Mouse (Mus musculus): Measurements from ENCODE around the gene B4galt4.
"Not testable (repeated sequence)": the region's sequence is repeated elsewhere in the genome, so short reads cannot be mapped to it uniquely, and the experiment has no call there.

Gene B4galt4

GRCm38 (mm10) chr16:38769529-38769928 is 27.5 kb downstream of the B4galt4 start:
- DNase-seq (ENCODE audit: low spot score in 2 of 2) = no peak

- DNase-seq (ENCODE audit: low spot score in 2 of 2) = no peak
Observed at GRCm38 (mm10) chr16:38771145-38771544, 29.1 kb downstream of the B4galt4 start.

DNA sequence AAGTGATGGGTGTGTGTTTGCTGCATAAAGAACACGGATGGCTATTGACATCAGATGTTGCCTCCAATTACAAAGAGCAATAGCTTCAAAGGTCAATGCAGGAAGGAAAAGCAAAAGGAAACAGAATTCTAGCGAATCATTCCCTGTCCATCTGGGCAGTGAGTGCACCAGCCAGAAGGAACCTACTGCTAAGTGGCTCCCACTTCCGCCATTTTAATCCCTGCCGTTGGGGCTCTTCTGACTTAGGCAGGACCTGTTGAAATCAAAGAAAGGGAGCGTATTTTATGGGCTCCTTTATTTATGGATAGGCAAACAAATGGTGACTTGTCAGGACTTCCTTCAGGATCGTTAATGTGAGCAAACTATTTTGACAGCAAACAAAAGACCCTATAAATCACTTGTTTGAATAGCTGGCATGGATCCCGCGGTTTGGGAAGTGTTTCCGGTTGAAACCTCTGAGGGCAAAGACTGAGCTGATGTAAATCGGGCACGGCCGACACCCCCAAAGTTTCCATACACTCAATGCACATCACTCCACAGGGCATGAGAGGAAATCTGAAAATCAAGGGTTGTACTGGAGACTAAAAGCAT is 30.9 kb downstream of the B4galt4 start:
- DNase-seq (ENCODE audit: low spot score in 2 of 2) = no peak

- no peak for DNase-seq (ENCODE audit: low spot score in 2 of 2)
Observed at GRCm38 (mm10) chr16:38774964-38775746, 33.1 kb downstream of the B4galt4 start.

DNA sequence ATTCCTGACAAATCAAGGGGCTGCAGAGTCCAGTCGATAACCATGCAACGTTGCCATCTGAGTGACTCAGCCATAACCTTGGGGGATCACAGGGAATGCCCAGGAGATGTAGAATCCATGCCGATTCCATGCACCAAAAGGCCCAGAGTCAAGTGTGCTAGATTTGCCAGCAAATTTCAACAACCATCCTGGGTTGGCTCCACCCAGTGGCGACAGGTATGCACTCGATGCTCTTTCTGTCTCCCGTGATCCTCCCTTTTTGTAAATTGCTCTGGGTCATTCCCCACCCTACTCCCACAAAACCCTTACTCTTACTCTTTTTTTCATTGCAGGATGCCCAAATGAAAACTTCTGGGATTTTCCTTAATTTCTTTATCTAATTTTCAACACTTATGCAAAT is 34.3 kb downstream of the B4galt4 start:
- no peak for DNase-seq (ENCODE audit: low spot score in 2 of 2)

GRCm38 (mm10) chr16:38780960-38781572 is 39.0 kb downstream of the B4galt4 start:
- DNase-seq (ENCODE audit: low spot score in 2 of 2) = no peak

DNA sequence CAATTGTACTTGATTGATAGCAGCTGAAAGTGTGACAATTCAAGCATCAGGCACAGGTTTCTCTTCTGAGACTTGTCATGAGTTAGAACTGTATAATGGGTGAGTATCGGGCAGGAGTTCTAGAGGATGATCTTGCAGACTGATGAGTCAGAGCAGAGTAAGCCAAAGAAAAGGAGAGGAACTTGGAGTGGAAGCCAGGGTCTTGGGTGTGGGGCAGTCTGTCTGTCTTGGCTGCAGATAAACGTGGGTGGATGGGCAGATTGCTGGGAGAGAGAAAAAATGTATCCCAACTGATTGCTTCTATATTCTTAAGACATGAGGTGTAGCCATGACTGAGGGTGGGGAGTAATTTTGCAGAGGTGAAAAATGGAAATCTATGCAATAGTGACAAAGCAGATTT is 39.9 kb downstream of the B4galt4 start:
- no peak for DNase-seq (ENCODE audit: low spot score in 2 of 2)

- no peak for DNase-seq (ENCODE audit: low spot score in 2 of 2)
Observed at GRCm38 (mm10) chr16:38782524-38783067, 40.5 kb downstream of the B4galt4 start.

DNA sequence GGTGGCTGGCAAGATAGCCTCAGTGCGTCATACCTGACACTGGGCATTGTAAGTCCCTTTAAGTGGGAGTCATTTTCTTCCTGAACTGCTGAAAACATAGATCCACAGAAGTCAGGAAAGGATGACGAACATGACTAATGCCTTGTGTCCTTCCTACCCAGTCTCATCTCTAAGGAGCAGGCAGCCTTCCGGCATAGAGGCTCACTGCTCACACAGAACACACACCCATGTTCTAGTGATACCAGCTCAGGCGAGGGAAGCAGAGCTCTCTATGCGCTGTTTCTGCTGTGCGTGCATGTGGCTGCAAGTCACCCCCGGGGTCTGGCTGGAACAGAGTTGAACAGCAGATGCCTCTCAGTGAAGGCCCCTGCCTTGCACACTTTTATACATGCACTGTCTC is 43.2 kb downstream of the B4galt4 start:
- no peak for DNase-seq (ENCODE audit: low spot score in 2 of 2)

DNA sequence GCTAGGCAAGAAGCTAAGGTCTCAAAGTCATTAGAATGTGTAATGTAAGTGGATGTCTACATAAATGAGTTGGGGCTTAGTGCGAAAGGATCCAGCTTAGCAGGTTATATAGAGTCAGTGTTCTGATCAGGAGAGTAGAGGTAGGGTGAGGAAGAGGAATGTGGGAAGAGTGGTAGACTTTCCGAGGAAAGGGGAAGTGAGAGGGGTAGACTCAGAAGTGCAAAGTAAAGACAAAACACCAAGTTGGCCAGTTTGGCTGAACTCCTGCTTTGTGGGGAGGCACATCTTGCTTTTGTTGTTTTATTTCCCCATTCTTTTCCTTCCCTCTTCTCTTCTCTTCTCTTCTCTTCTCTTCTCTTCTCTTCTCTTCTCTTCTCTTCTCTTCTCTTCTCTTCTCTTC is 47.0 kb downstream of the B4galt4 start:
- DNase-seq (ENCODE audit: low spot score in 2 of 2) = no peak

DNA sequence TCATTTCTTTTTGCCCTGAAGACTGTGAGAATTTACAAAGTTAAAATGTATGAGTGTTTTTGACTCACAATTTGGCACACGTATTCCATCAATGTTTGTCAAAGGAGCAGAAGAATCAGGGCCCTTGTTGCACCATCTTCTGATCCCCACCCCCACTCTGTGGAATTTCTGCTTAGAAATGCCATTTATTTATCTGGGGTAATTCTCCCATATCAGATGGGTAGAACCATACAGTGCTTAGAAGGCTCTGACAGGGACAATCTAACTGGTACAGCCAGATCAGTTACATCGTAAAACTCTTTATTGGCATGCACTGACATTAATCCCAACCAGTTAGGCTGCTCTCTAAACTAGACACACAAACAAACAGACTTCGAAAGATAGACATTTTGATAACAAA is 47.9 kb downstream of the B4galt4 start:
- DNase-seq (ENCODE audit: low spot score in 2 of 2) = no peak

GRCm38 (mm10) chr16:38793120-38793519 is 51.1 kb downstream of the B4galt4 start:
- no peak for DNase-seq (ENCODE audit: low spot score in 2 of 2)

GRCm38 (mm10) chr16:38798957-38799450 is 56.9 kb downstream of the B4galt4 start:
- no peak for DNase-seq (ENCODE audit: low spot score in 2 of 2)

DNA sequence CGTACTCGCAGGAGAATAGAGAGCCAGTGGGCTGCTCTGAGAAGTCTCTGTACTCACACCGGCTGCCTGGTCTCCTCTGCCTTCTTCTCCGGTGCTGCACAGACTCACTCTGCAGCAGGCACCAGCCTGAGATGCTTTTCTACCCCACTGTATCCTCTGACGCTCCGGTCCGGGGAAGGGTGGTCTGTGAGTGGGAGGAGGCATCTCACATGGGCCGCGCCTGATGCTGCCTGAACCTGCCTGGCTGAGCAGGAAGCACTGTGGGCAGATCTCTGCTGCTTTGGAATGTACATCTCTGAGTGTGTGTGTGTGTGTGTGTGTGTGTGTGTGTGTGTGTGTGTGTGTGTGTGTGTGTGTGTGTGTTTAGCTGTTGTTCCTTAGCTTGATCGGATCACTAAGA is 58.0 kb downstream of the B4galt4 start, which contains the start of gene Upk1b:
TSS of gene Upk1b (minus strand) at position 238 of the 400 bp plus-strand sequence.
- DNase-seq (ENCODE audit: low spot score in 2 of 2) = no peak

DNA sequence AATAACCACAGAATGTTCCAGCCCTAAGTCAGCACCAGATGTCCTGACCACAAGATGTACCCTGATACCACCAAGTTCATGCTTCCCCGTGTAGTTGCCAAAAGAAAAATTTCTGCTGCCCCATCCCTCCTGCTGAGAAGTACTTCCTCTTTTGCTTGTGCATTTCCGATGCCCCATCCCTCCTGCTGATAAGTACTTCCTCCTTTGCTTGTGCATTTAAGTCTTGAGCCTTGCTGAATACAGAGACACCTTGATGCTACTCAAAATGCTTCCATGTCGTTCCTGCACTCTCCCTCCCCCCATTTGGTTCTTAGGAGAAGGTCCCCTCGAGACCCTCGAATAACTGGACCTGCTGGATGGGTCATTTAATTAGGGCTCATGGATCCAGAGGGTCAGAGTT is 65.7 kb downstream of the B4galt4 start:
- not testable (repeated sequence) for DNase-seq (ENCODE audit: low spot score in 2 of 2)

GRCm38 (mm10) chr16:38810196-38810595 is 68.1 kb downstream of the B4galt4 start:
- DNase-seq (ENCODE audit: low spot score in 2 of 2) = no peak

GRCm38 (mm10) chr16:38812521-38812920 is 70.5 kb downstream of the B4galt4 start:
- DNase-seq (ENCODE audit: low spot score in 2 of 2) = peak in 1 of 2 experiments; percentile 44

Data from spleen, postnatal 14 days (tissue).